Mouse (Mus musculus) megakaryocyte, embryonic 14.5 days (primary cell): ENCODE measurements at regions not wholly inside any gene's neighbourhood (a gene's known extent, or its start where the extent isn't known, plus 50 kb on each side); places are given as distances from the start of the nearest gene placed in this dataset.

Experiments
- FLI1 ChIP-seq: IDR thresholded peaks from 2 replicates; pipeline ENCODE4 v1.6.1; 2012; ENCODE audit warnings: low read length, inconsistent platforms, mixed read lengths
- GATA1 ChIP-seq: IDR thresholded peaks from 3 replicates; pipeline ENCODE4 v1.6.1; 2012; ENCODE audit warnings: mixed read lengths, low read length, inconsistent platforms, borderline replicate concordance

- TF ChIP-seq FLI1 (no peak), GATA1 (no peak)
Observed at GRCm38 (mm10) chr15:55997977-55998376, 1479.4 kb downstream of the Slc22a22 start.
